Mouse (Mus musculus): ENCODE results near the gene Fnip1.

GRCm38 (mm10) chr11:54410612-54411011 is 27.4 kb upstream of the Fnip1 start:
- TF ChIP-seq CTCF (IDR thresholded peaks at IDR 0.05; ENCODE audit: control insufficient read depth, insufficient read depth, low read length) (no peak), POLR2A (IDR thresholded peaks at IDR 0.05; ENCODE audit: borderline replicate concordance, control insufficient read depth, low read depth, low read length) (no peak)
